In the genomic region with DNA sequence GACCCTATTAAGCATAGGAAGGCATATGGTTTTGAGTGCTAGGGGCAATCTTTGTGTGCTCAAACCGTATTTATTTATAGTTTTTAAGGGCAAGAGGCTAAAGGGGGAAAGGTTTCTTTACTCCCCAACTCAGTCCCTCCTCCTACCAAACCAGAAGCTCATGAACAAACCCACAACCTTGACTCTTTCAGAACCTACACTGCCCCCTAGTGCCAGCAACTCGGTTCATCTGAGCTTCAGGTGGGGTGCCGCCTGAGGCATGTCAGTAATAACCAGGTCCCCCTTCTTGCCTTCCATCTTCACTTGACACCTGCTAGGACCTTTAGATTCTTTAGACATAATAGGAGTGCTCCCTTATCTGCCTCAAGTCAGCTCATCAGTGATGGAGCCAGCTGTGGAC, we compare ENCODE assay signal across 9 mouse cellular contexts. TPM values are rescaled to one million over a fixed set of nuclear protein-coding genes. Genes with fewer than 3 reads are reported as not detected.
A peak's percentile ranks its signal among the peaks of the same experiment; 100 is the strongest.
DNase-seq lines count a peak whose midpoint lies in the region; ATAC-seq and TF ChIP-seq lines count a peak whose summit lies in the region.
"Had no signal": no experiment of that assay in that cellular context is flagged by ENCODE, and none has a peak within 500 bp of the region (broad histone marks: within the 10 kb centered on the region; RNA-seq: fewer than 3 reads in every experiment).

No protein-coding gene starts in this region.

- H3K27me3 ChIP-seq in lung, postnatal 0 days (replicated peaks; ENCODE audit: insufficient read depth, low read length) = no peaks in the 10 kb centered on the region
- H3K27me3 ChIP-seq in forebrain, embryonic 10.5 days (ENCODE audit: poor library complexity, severe bottlenecking) = peaks cover 7% of the 10 kb centered on the region; the same call in 1 of the 2 replicates

- no peak overlapping the region for H3K27ac ChIP-seq in lung, postnatal 0 days (ENCODE audit: low read length)
- H3K27ac ChIP-seq in forebrain, embryonic 10.5 days = no peak overlapping the region
- H3K27ac ChIP-seq: macrophage had no signal

- 29% methylated on average over 3 of the region's 3 CpGs for WGBS in lung, postnatal 0 days
- WGBS in forebrain, embryonic 10.5 days = 50% methylated on average over 3 of the region's 3 CpGs

- no peak overlapping the region for H3K4me2 ChIP-seq in lung, postnatal 0 days (replicated peaks; ENCODE audit: low read depth, low read length)

- no peak for ATAC-seq in lung, postnatal 0 days
- ATAC-seq in erythroid progenitor cell, adult 5-6 weeks (replicated peaks; ENCODE audit: low FRiP score, poor library complexity, severe bottlenecking) = no peak

- no peaks in the 10 kb centered on the region for H3K36me3 ChIP-seq in lung, postnatal 0 days (ENCODE audit: insufficient read depth, low read length)
- no peaks in the 10 kb centered on the region for H3K36me3 ChIP-seq in forebrain, embryonic 10.5 days (replicated peaks)

- TF ChIP-seq CTCF in lung, postnatal 0 days (IDR thresholded peaks at IDR 0.05) = peak; percentile 60

- H3K4me3 ChIP-seq in lung, postnatal 0 days (ENCODE audit: low read depth, low read length) = no peak overlapping the region
- no peak overlapping the region for H3K4me3 ChIP-seq in forebrain, embryonic 10.5 days

- peak; percentile 40 for DNase-seq in heart, adult 8-10 months (ENCODE audit: low spot score)
- no peak for DNase-seq in heart, adult 9 months (ENCODE audit: low spot score in 2 of 2)
- peak; percentile 47 for DNase-seq in A20 (ENCODE audit: low read depth, low spot score)
- peak; percentile 60 for DNase-seq in adrenal gland, postnatal 10 days
- peak; percentile 30 for DNase-seq in lung, postnatal 0 days (ENCODE audit: low spot score)
- DNase-seq in thymus, postnatal 25 days = peak; percentile 83
- DNase-seq in forebrain, embryonic 10.5 days (ENCODE audit: extremely low spot score, low spot score) = no peak

- no peak for TF ChIP-seq EP300 in lung, postnatal 0 days (IDR thresholded peaks at IDR 0.05)

- H3K9me3 ChIP-seq in lung, postnatal 0 days (ENCODE audit: low read length) = no peaks in the 10 kb centered on the region
- H3K9me3 ChIP-seq in forebrain, embryonic 10.5 days = peaks cover 8% of the 10 kb centered on the region; the same call in 1 of the 2 replicates

- no peaks in the 10 kb centered on the region for H3K4me1 ChIP-seq in lung, postnatal 0 days (ENCODE audit: insufficient read depth, low read depth, low read length)
- no peaks in the 10 kb centered on the region for H3K4me1 ChIP-seq in forebrain, embryonic 10.5 days

- H3K9ac ChIP-seq in lung, postnatal 0 days (replicated peaks; ENCODE audit: low read depth) = no peak overlapping the region

RNA-seq across cellular contexts. Expression of a gene that starts 12.5 kb away (rescaled TPM):
- total RNA-seq in heart, adult 8-10 months (2022) = 1 to 10 TPM in 1 of 4 experiments, under 1 TPM in 3; 0.50 to 1.2 (median 0.82) TPM
- 1 to 10 TPM; 1.8 TPM for total RNA-seq in adrenal gland, postnatal 10 days (2021)
- 4.8 and 6.6 TPM in 2 replicates for polyA plus RNA-seq in lung, postnatal 0 days (2015; fragmentation: Nextera tagmentation; extraction: Ambion mirVana)
- 9.2 and 11.9 TPM in 2 replicates for total RNA-seq in erythroid progenitor cell, adult 5-6 weeks (2015; ENCODE audit: low replicate concordance)
- total RNA-seq in erythroid progenitor cell, adult 5-6 weeks (2017; ENCODE audit: low replicate concordance) = 3.1 and 10.2 TPM in 2 replicates
- 0.97 and 1.2 TPM in 2 replicates for polyA plus RNA-seq in forebrain, embryonic 10.5 days (2016; fragmentation: Nextera tagmentation; extraction: Ambion mirVana)

RNA-seq across cellular contexts. Expression of a gene that starts 55.1 kb away (rescaled TPM):
- 10 to 100 TPM; 39.0 to 48.2 (median 45.6) TPM for total RNA-seq in heart, adult 8-10 months (2022)
- total RNA-seq in adrenal gland, postnatal 10 days (2021) = 100 to 1,000 TPM; 117 to 122 TPM
- polyA plus RNA-seq in lung, postnatal 0 days (2015; fragmentation: Nextera tagmentation; extraction: Ambion mirVana) = 126 and 138 TPM in 2 replicates
- total RNA-seq in erythroid progenitor cell, adult 5-6 weeks (2015; ENCODE audit: low replicate concordance) = 63.4 and 72.5 TPM in 2 replicates
- 62.3 and 78.6 TPM in 2 replicates for total RNA-seq in erythroid progenitor cell, adult 5-6 weeks (2017; ENCODE audit: low replicate concordance)
- polyA plus RNA-seq in forebrain, embryonic 10.5 days (2016; fragmentation: Nextera tagmentation; extraction: Ambion mirVana) = 554 and 558 TPM in 2 replicates

Comparison
In these comparisons a context has a peak if more than half of its experiments do, and no peak if none do; other contexts are left out.
1. DNase-seq: peak in heart, adult 8-10 months (single experiment), A20 (single experiment), adrenal gland, postnatal 10 days (single experiment), lung, postnatal 0 days (single experiment) and thymus, postnatal 25 days (single experiment); none in heart, adult 9 months (0 of 2) and forebrain, embryonic 10.5 days (single experiment).